Mouse (Mus musculus) large intestine, adult 2 months (tissue): ENCODE data around the gene Fam169b. TPM values are rescaled to one million over a fixed set of nuclear protein-coding genes. Genes with fewer than 3 reads are reported as not detected.
"Not testable (repeated sequence)": the region's sequence is repeated elsewhere in the genome, so short reads cannot be mapped to it uniquely, and the experiment has no call there.

Experiments
- DNase-seq: peaks from one replicate; pipeline ENCODE4 v3.0.0-alpha.2; 2012; ENCODE audit warnings: low read depth, low spot score
- WGBS: fragments of 180-500 bp; shearing (Covaris S2); methylation state at CpG from one replicate; pipeline ENCODE4 v1.1.7; 2018; 5-methylcytosine and 5-hydroxymethylcytosine counted together
- polyA plus RNA-seq: library from polyadenylated mRNA; depleted of rRNA; stranded (reverse); fragments of >200 nt; gene quantifications from 2 replicates; pipeline ENCODE4 v1.2.3, GENCODE M21; 2012

Fam169b gene
- polyA plus RNA-seq, 1 experiment = 1.5 TPM

GRCm38 (mm10) chr7:68282304-68283132, 8.9 kb downstream of the Fam169b start:
- DNase-seq = no peak
- 71% methylated on average over 22 of the region's 22 CpGs for WGBS

- DNase-seq = not testable (repeated sequence)
- WGBS = 77% methylated on average over 4 of the region's 4 CpGs
Observed at GRCm38 (mm10) chr7:68283133-68283520, 9.5 kb downstream of the Fam169b start.

GRCm38 (mm10) chr7:68283776-68284175, 10.1 kb downstream of the Fam169b start:
- WGBS = 72% methylated on average over 7 of the region's 7 CpGs
- no peak for DNase-seq

- no peak for DNase-seq
- 66% methylated on average over 8 of the region's 8 CpGs for WGBS
Observed at GRCm38 (mm10) chr7:68285851-68286298, 12.2 kb downstream of the Fam169b start.

GRCm38 (mm10) chr7:68286526-68287481, 13.2 kb downstream of the Fam169b start:
- 88% methylated on average over 24 of the region's 24 CpGs for WGBS

GRCm38 (mm10) chr7:68287582-68287981, 13.9 kb downstream of the Fam169b start:
- 61% methylated on average over 2 of the region's 2 CpGs for WGBS
- no peak for DNase-seq

More at GRCm38 (mm10) chr7:68286526-68287481, 13.2 kb downstream of the Fam169b start:
- no peak for DNase-seq

GRCm38 (mm10) chr7:68288000-68288399, 14.4 kb downstream of the Fam169b start:
- not testable (repeated sequence) for DNase-seq
- 84% methylated on average over 4 of the region's 4 CpGs for WGBS

GRCm38 (mm10) chr7:68289081-68289480, 15.4 kb downstream of the Fam169b start:
- 96% methylated on average over 8 of the region's 8 CpGs for WGBS

GRCm38 (mm10) chr7:68291603-68292002, 18.0 kb downstream of the Fam169b start:
- 56% methylated on average over 1 of the region's 1 CpGs for WGBS
- DNase-seq = no peak

More at GRCm38 (mm10) chr7:68289081-68289480, 15.4 kb downstream of the Fam169b start:
- DNase-seq = no peak

- 52% methylated on average over 16 of the region's 16 CpGs for WGBS
Observed at GRCm38 (mm10) chr7:68293997-68294789, 20.6 kb downstream of the Fam169b start.

GRCm38 (mm10) chr7:68296487-68296886, 22.8 kb downstream of the Fam169b start:
- 88% methylated on average over 5 of the region's 5 CpGs for WGBS
- DNase-seq = no peak

More at GRCm38 (mm10) chr7:68293997-68294789, 20.6 kb downstream of the Fam169b start:
- no peak for DNase-seq

- 78% methylated on average over 13 of the region's 13 CpGs for WGBS
Observed at GRCm38 (mm10) chr7:68298381-68299076, 24.9 kb downstream of the Fam169b start.

GRCm38 (mm10) chr7:68301160-68301559, 27.5 kb downstream of the Fam169b start:
- DNase-seq = no peak
- 79% methylated on average over 7 of the region's 7 CpGs for WGBS

More at GRCm38 (mm10) chr7:68298381-68299076, 24.9 kb downstream of the Fam169b start:
- DNase-seq = no peak

- WGBS = 15% methylated on average over 18 of the region's 18 CpGs
- no peak for DNase-seq
Observed at GRCm38 (mm10) chr7:68302586-68303433, 29.2 kb downstream of the Fam169b start.

GRCm38 (mm10) chr7:68303685-68304084, 30.0 kb downstream of the Fam169b start:
- no peak for DNase-seq
- WGBS = 58% methylated on average over 6 of the region's 6 CpGs

- WGBS = 75% methylated on average over 11 of the region's 11 CpGs
- DNase-seq = no peak
Observed at GRCm38 (mm10) chr7:68305781-68306575, 32.3 kb downstream of the Fam169b start.

- no peak for DNase-seq
- WGBS = 43% methylated on average over 8 of the region's 8 CpGs
Observed at GRCm38 (mm10) chr7:68306756-68307155, 33.1 kb downstream of the Fam169b start.
